Mouse (Mus musculus) small intestine, adult 2 months (tissue): Measurements from ENCODE around the gene Foxp4. TPM values are rescaled to one million over a fixed set of nuclear protein-coding genes. Genes with fewer than 3 reads are reported as not detected.

Experiments used
- H3K27ac ChIP-seq: fragments of 200-500 bp; 2 replicates; pipeline ENCODE4 v1.5.1; 2012; ENCODE audit warnings: low read depth, low read length, control low read depth, inconsistent platforms; ENCODE audit not compliant: insufficient read depth
- H3K27me3 ChIP-seq: fragments of 200-500 bp; 2 replicates; pipeline ENCODE4 v1.6.1; 2012; ENCODE audit warnings: mild to moderate bottlenecking, moderate library complexity, low read length, inconsistent platforms; ENCODE audit not compliant: control insufficient read depth, insufficient read depth
- H3K36me3 ChIP-seq: fragments of 200-500 bp; 2 replicates; pipeline ENCODE4 v1.6.1; 2012; ENCODE audit warnings: mild to moderate bottlenecking, low read length, control low read depth, inconsistent platforms; ENCODE audit not compliant: control insufficient read depth, insufficient read depth
- H3K4me1 ChIP-seq: fragments of 200-500 bp; 2 replicates; pipeline ENCODE4 v1.6.1; 2012; ENCODE audit warnings: low read length, inconsistent platforms, mixed read lengths; ENCODE audit not compliant: control insufficient read depth, insufficient read depth, insufficient read length
- H3K4me3 ChIP-seq: fragments of 200-500 bp; 2 replicates; pipeline ENCODE4 v1.5.1; 2012; ENCODE audit warnings: low read depth, mild to moderate bottlenecking, control low read depth, inconsistent platforms, low read length, moderate library complexity
- CTCF ChIP-seq: fragments of 200-500 bp; IDR thresholded peaks from 2 replicates; pipeline ENCODE4 v1.5.1; 2012; ENCODE audit warnings: low read depth, mild to moderate bottlenecking, control low read depth, inconsistent platforms, low read length, moderate library complexity, mixed read lengths; ENCODE audit not compliant: insufficient replicate concordance, insufficient read length; ENCODE audit errors: extremely low read depth
- POLR2A ChIP-seq: fragments of 200-500 bp; IDR thresholded peaks from 2 replicates; pipeline ENCODE4 v1.6.1; 2012; ENCODE audit warnings: low read depth, mild to moderate bottlenecking, control low read depth, inconsistent platforms, low read length, moderate library complexity
- WGBS: fragments of 180-500 bp; shearing (Covaris S2); methylation state at CpG from one replicate; pipeline ENCODE4 v1.1.7; 2018; 5-methylcytosine and 5-hydroxymethylcytosine counted together
- polyA plus RNA-seq: library from polyadenylated mRNA; depleted of rRNA; stranded (reverse); fragments of >200 nt; gene quantifications from 2 replicates; pipeline ENCODE4 v1.2.3, GENCODE M21; 2012; rRNA removed

The Foxp4 gene
- polyA plus RNA-seq: 66.9 and 126 TPM in 2 replicates

GRCm38 (mm10) chr17:47924383-47925339 is at the start of gene Foxp4:
Gene Foxp4, minus strand, starts transcription at chr17:47924645.
- Histone ChIP-seq H3K4me1 (peaks cover 16% of the 10 kb centered on the region), H3K27ac (peak within 1 kb of the TSS; percentile 79), H3K36me3 (no peaks in the 10 kb centered on the region), H3K27me3 (no peaks in the 10 kb centered on the region), H3K4me3 (peak within 1 kb of the TSS; percentile 99)
- TF ChIP-seq POLR2A (peak; percentile 42; the same call in 1 of the 2 replicates), CTCF (no peak)
- WGBS: under 1% methylated on average over 90 of the region's 91 CpGs

DNA sequence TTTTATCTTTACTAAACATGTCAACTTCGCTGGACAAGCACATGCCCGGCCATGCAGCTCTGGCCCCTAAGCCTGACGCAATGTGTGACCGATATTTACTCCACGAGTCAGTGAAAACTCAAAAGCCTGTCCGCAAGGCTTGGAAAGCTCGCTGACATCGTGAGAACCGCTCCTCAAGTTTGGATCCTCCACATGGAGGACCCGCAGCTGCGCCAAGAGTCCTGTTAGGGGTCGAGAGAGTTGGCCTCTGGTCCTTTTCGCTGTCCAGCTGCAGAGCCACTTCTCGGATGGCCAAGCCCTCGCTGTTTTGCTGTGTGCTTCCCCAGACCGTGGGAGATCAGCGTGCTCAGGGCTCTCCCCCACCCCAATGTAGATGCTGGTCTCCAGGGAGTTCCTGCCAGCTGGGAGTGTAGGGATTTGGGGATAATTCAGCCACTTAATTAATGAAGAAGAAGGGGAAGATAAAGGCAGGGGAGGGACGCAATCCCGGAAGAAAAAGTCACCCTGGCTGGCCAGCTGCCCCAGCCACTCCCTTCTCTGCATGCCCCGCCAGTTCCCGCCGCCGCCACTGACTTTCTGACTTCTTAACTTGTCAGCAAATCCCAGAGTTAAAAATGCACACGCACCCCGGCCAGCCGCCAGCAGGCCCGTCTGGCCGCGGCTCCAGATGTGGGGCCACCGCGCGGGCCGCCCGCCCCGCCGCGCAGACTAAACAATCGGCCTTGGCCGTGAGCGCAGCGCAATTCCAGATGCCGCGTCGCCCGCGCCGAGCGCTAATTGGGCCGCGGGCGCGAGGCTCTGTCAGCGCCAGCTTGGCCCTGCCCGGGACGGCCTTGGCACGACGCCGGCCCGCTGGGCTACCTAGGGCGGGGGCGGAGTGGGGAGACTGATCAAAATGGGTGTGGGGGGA is 49.4 kb upstream of the Foxp4 start:
- 5% methylated on average over 61 of the region's 61 CpGs for WGBS
- Histone ChIP-seq H3K4me3 (peak overlapping the region; percentile 72), H3K27ac (peak overlapping the region; percentile 89), H3K36me3 (no peaks in the 10 kb centered on the region), H3K27me3 (no peaks in the 10 kb centered on the region), H3K4me1 (peaks cover 22% of the 10 kb centered on the region)
- no peak for TF ChIP-seq POLR2A
- TF ChIP-seq CTCF: peak; percentile 15; the same call in 1 of the 2 replicates

DNA sequence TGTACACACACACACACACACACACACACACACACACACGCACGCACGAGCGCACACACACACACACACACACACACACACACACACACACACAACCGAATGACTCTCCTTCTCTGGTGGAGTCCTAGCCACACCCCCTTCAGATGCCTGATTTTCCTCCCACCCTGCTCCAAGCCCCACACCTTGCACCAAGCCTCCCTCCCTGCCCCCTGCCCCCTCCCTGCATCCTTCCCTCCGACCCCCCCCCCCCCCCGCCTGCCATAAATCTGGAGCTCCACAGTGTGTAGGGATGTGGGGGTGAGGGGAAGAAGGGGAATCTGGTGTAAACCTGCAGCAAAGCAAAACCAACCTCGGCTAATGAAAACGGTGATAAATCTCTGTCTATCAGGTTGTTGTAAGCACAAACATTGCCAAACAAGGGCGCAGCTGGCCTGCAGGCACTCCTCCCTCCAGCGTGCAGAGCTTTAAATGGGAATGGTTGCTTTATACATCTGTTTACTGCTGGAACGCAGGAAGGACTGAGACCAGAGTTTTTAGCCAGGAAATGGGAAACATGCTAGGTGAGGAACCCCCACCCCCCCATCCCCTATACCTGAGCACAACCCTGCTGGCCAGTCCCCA is 41.5 kb upstream of the Foxp4 start:
- 33% methylated on average over 12 of the region's 12 CpGs for WGBS
- Histone ChIP-seq H3K27me3 (no peaks in the 10 kb centered on the region), H3K4me1 (no peaks in the 10 kb centered on the region; the same call in 1 of the 2 replicates), H3K36me3 (no peaks in the 10 kb centered on the region), H3K27ac (no peak overlapping the region), H3K4me3 (no peak overlapping the region)
- TF ChIP-seq CTCF: no peak
- TF ChIP-seq POLR2A: no peak

DNA sequence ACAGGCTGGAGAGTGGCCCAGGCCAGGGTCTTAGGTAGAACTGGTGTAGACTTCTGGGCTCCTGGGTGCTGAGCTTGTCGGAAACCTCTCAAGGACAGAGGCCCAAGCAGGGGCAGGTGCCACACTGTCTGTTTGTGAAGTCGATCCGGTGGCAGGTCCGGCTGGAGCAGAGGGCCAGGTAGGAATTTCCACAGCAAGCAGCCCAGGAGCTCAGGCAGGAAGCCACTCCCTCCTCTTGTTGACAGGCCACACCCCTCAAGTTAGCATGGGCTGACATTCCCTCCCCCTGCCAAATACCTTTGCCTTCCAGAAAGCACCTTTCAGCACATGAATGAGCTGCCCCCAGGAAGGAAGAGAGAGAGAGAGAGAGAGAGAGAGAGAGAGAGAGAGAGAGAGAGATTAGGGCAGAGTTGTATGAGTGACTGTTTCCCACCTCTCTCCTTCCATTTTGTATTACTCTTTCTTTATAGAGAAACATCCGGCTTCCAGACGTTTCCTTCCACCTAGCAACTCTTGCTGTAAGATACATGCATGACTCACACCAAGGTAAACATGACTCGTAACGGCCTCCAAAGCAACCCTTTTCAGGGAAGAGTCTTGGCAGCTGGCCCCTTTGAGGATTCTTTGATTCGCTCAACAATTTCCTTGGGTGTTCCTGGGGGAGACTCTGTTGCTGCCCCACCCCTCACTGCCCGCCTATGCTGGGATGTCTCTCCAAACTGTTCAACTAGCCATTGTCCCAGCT is 33.8 kb upstream of the Foxp4 start:
- H3K27me3 ChIP-seq: no peaks in the 10 kb centered on the region
- H3K4me3 ChIP-seq: no peak overlapping the region
- no peak for TF ChIP-seq CTCF
- TF ChIP-seq POLR2A: peak; percentile 18; the same call in 1 of the 2 replicates
- H3K4me1 ChIP-seq: peaks cover 9% of the 10 kb centered on the region
- H3K27ac ChIP-seq: peak overlapping the region; percentile 73
- WGBS: 14% methylated on average over 10 of the region's 10 CpGs
- H3K36me3 ChIP-seq: no peaks in the 10 kb centered on the region

DNA sequence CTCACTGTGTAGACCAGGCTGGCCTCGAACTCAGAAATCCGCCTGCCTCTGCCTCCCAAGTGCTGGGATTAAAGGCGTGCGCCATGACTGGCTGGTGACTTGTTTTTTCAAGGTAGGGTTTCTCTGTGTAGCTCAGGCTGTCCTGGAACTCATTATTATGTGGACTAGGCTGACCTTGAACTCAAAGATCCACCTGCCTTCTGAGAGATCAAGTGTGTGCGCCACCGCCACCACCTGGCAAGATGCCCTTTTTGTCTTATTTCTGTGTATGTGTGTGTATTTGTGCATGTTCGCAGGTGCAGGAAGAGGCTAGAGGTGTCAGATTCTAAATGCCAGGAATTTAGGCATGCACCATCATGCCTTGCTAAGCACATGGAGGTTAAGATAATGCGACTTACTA is 32.0 kb upstream of the Foxp4 start:
- Histone ChIP-seq H3K27me3 (no peaks in the 10 kb centered on the region), H3K36me3 (no peaks in the 10 kb centered on the region), H3K4me3 (no peak overlapping the region), H3K4me1 (peaks cover 14% of the 10 kb centered on the region), H3K27ac (no peak overlapping the region)
- WGBS: 85% methylated on average over 8 of the region's 8 CpGs
- TF ChIP-seq CTCF (no peak), POLR2A (no peak)

GRCm38 (mm10) chr17:47955054-47955741 is 30.8 kb upstream of the Foxp4 start:
- 19% methylated on average over 12 of the region's 12 CpGs for WGBS
- H3K27me3 ChIP-seq: no peaks in the 10 kb centered on the region
- no peak overlapping the region for H3K4me3 ChIP-seq
- no peaks in the 10 kb centered on the region for H3K36me3 ChIP-seq
- peaks cover 14% of the 10 kb centered on the region for H3K4me1 ChIP-seq
- TF ChIP-seq CTCF (no peak), POLR2A (no peak)
- H3K27ac ChIP-seq: peak overlapping the region; percentile 60
